Mouse (Mus musculus) C2C12 (cell line): Measurements from ENCODE around the gene Catsperg2. TPM values are rescaled to one million over a fixed set of nuclear protein-coding genes. Genes with fewer than 3 reads are reported as not detected.

Experiments
- H3K27me3 ChIP-seq: one replicate; pipeline ENCODE4 v1.6.1; 2011; ENCODE audit not compliant: control insufficient read depth, insufficient read depth, insufficient read length
- H3K36me3 ChIP-seq: one replicate; pipeline ENCODE4 v1.6.1; 2011; ENCODE audit not compliant: control insufficient read depth, insufficient read depth
- H3K4me3 ChIP-seq: one replicate; pipeline ENCODE4 v1.5.1; 2011; ENCODE audit warnings: mild to moderate bottlenecking, control low read depth; ENCODE audit not compliant: poor library complexity, insufficient read depth, severe bottlenecking
- H3K79me2 ChIP-seq: one replicate; pipeline ENCODE4 v1.6.1; 2011; ENCODE audit not compliant: control insufficient read depth, insufficient read depth
- H3K79me3 ChIP-seq: one replicate; pipeline ENCODE4 v1.6.1; 2011; ENCODE audit warnings: low read depth, control low read depth
- H3ac ChIP-seq: one replicate; pipeline ENCODE3; 2011; ENCODE audit warnings: low read depth; ENCODE audit not compliant: control insufficient read depth, insufficient read length
- CEBPB ChIP-seq: IDR thresholded peaks from one replicate; pipeline ENCODE4 v1.6.1; 2011; ENCODE audit warnings: low read depth, mild to moderate bottlenecking, control low read depth, moderate library complexity
- CTCF ChIP-seq: IDR thresholded peaks from one replicate; pipeline ENCODE4 v1.5.1; 2011; ENCODE audit not compliant: control insufficient read depth, insufficient read depth, insufficient read length
- FOSL1 ChIP-seq: IDR thresholded peaks from one replicate; pipeline ENCODE4 v1.8.0; 2011; ENCODE audit warnings: mild to moderate bottlenecking, low read length; ENCODE audit not compliant: poor library complexity, insufficient read depth, severe bottlenecking
- MAX ChIP-seq: IDR thresholded peaks from one replicate; pipeline ENCODE4 v1.6.1; 2011; ENCODE audit warnings: mild to moderate bottlenecking, control low read depth
- MYOD1 ChIP-seq: IDR thresholded peaks from one replicate; pipeline ENCODE4 v1.6.1; 2011; ENCODE audit warnings: low read depth; ENCODE audit not compliant: control insufficient read depth, insufficient read length
- MYOG ChIP-seq: IDR thresholded peaks from one replicate; pipeline ENCODE4 v1.6.1; 2011; ENCODE audit not compliant: control insufficient read depth, insufficient read length; ENCODE audit errors: extremely low read depth
- USF1 ChIP-seq: IDR thresholded peaks from one replicate; pipeline ENCODE4 v1.6.1; 2011; ENCODE audit warnings: low read depth, mild to moderate bottlenecking, control low read depth, moderate library complexity
- microRNA-seq: library from miRNA; unstranded; fragments of <30 nt; microRNA quantifications from one replicate; pipeline ENCODE4, GENCODE M21; 2019; ENCODE audit warnings: borderline microRNAs expressed
- polyA plus RNA-seq: library from polyadenylated mRNA; unstranded; fragments of >200 nt; fragmentation: generic; extraction: Trizol; gene quantifications from one replicate; pipeline ENCODE4 v1.2.1, GENCODE M21; 2012; ENCODE audit warnings: missing spikeins

Gene Catsperg2
- polyA plus RNA-seq, 1 experiment, result not detected

GRCm38 (mm10) chr7:29681868-29682267, 45.0 kb downstream of the Catsperg2 start:
- H3K79me2 ChIP-seq, result no peaks in the 10 kb centered on the region
- H3K27me3 ChIP-seq, result no peaks in the 10 kb centered on the region
- H3K79me3 ChIP-seq, result no peaks in the 10 kb centered on the region
- no peak overlapping the region for H3K4me3 ChIP-seq
- no peaks in the 10 kb centered on the region for H3K36me3 ChIP-seq
- TF ChIP-seq CEBPB (no peak), FOSL1 (no peak), USF1 (no peak), MYOG (no peak), MYOD1 (no peak), MAX (no peak), CTCF (no peak)
- no peak overlapping the region for H3ac ChIP-seq

Small RNA genes within 50 kb of the gene (microRNA-seq; reads per million reads assigned to microRNA genes)
- gene Mir1964, result 2.8 reads per million, percentile 44 among the genes with 10 or more reads in this experiment

Other genes starting within 250 kb of the Catsperg2 start
- 30.1 TPM for gene Sipa1l3, start 208.4 kb downstream of the Catsperg2 start, polyA plus RNA-seq
- 3.0 TPM for gene Zfp84, start 41.5 kb upstream of the Catsperg2 start, polyA plus RNA-seq
- gene Zfp30, start 57.0 kb upstream of the Catsperg2 start, polyA plus RNA-seq, result 1.4 TPM
- gene Zfp790, start 89.1 kb upstream of the Catsperg2 start, polyA plus RNA-seq, result 2.5 TPM
- 1.0 TPM for gene Zfp940, start 126.6 kb upstream of the Catsperg2 start, polyA plus RNA-seq
- gene Zfp420, start 132.9 kb upstream of the Catsperg2 start, polyA plus RNA-seq, result 0.78 TPM
- 3.0 TPM for gene Zfp27, start 179.5 kb upstream of the Catsperg2 start, polyA plus RNA-seq
- gene Zfp383, start 181.2 kb upstream of the Catsperg2 start, polyA plus RNA-seq, result 1.8 TPM
- 1.9 TPM for gene Zfp74, start 227.1 kb upstream of the Catsperg2 start, polyA plus RNA-seq